Mouse (Mus musculus) urinary bladder, postnatal 25 days (tissue): ENCODE results near the gene Olfr1055.
"Not testable (repeated sequence)": the region's sequence is repeated elsewhere in the genome, so short reads cannot be mapped to it uniquely, and the experiment has no call there.

Source experiments
- DNase-seq: peaks from one replicate; pipeline ENCODE4 v3.0.0; 2022; ENCODE audit warnings: low spot score

The Olfr1055 gene

DNA sequence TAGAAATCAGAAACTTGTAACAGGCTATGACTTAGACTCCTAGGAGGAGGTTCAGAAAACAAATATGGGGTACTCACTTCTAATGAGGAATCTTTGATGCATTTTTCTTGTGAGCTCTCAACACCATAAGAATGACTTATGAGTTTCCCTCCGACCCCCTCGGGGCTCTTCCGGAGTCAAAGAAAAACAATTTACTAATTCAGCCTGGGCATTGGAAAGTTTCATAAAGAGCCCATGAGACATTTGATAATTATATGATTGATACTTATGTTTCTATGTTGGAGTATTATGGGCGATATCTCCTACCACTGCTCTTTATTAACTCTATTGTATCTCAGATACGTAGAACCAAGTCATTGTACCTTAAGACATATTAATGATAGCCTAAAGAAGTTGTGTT is at the start of gene Olfr1055:
TSS of gene Olfr1055 (minus strand) at position 101 of the 400 bp plus-strand sequence.
- DNase-seq: no peak

DNA sequence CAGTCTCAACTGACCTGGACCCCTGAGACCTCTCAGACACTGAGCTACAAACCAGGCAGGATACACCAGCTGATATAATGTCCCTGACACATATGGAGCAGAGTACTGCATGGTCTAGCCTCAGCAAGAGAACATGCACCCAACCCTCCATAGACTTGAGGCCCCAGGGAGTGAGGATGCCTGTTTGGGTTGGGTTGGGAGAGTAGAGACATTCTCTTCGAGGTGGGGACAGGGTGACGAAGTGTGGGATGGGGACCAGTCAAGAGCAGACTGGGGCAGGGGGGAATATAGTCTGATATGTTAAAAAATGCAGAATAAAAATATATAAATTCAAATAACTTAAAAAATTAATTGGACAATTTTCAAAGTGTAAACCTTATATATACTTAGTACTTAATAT is 45.0 kb upstream of the Olfr1055 start:
- DNase-seq: no peak

DNA sequence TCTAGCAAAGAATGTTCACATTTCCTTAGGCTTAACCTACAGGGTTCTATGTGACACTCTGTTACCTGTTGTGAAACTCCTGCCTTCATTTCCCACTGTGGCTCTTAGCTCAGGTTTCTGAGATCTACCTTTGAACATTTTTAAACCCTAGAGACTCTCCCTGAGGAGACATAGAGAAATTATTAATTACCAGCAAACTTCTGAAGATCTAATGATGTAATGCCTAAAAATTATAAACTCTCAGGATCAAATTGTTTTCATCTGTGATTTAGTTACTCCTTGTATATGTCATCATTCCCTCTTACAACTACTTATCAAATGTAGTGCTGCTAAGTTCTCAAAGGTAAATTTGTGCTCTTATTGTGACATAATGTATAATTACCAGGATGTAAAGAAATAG is 38.4 kb upstream of the Olfr1055 start, which contains the start of gene Olfr1058:
TSS of gene Olfr1058 (minus strand) at position 101 of the 400 bp plus-strand sequence.
- not testable (repeated sequence) for DNase-seq

DNA sequence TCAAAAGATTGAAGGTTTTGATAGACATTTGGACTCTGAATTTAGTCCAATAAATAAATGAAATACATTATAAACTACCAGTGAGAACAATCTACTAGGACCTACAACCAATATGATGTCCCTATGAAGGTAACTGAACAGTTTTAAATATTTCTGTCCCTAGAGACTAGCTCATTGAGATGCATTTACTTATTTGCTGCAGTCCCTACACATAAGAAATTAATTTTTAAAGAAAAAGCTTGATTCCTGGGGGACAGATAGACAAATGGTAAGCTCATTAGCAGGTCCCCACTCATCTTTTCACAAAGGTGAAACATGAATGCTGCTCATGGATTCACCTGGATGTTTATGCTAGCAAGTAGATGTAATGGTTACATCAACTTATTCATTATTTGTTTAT is 28.2 kb upstream of the Olfr1055 start, which contains the start of gene Olfr1057:
TSS of gene Olfr1057 (minus strand) at position 101 of the 400 bp plus-strand sequence.
- DNase-seq: no peak

DNA sequence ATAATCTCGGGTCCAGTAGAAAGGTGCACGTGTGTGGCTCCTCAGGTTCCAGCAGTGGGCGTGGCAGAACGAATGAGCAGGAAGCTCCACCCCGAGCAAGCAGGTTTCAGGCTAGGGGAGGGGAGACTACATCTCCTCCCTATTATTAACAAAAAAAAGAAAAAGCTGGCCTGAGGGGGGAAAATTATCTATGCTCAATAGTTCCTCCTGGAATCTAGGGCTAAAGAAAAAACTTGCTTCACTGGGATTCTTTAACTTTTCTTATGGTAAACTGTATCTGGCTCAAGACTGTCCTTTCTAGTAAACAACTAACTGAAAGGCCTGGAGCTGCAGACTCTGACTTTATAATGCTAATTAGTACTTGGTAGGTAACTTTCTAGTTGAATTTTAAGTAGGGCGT is 16.3 kb upstream of the Olfr1055 start:
- not testable (repeated sequence) for DNase-seq

DNA sequence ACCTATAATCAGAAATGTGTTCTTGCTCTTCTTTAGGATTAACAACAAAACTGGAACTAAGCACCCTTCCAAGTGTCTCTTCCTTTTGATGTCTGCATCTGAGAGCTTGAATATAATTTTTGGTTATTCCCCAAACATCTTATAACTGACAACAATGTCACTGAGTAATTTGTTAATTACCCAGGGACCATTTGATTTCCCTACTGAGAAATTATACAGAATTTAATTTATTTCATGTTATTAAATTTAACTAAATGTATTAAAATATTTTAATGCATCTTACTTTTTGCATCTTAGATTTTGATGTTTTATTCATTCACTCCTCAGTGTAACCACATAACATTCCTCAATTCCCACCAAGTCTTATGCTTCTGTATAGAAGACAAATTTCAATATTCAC is 12.3 kb upstream of the Olfr1055 start, which contains the start of gene Olfr1056:
TSS of gene Olfr1056 (minus strand) at position 101 of the 400 bp plus-strand sequence.
- DNase-seq: no peak

DNA sequence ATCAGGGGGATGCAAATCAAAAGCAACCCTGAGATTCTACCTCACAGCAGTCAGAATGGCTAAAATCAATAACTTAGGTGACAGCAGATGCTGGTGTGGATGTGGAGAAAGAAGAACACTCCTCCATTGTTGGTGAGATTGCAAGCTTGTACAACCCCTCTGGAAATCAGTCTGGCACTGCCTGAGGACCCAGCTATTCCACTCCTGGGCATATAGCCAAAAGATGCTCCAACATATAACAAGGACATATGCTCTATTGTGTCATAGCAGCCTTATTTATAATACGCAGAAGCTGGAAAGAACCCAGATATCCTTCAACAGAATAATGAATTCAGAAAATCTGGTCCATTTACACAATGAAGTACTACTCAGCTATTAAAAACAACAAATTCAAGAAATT is 1.7 kb upstream of the Olfr1055 start:
- DNase-seq: not testable (repeated sequence)

DNA sequence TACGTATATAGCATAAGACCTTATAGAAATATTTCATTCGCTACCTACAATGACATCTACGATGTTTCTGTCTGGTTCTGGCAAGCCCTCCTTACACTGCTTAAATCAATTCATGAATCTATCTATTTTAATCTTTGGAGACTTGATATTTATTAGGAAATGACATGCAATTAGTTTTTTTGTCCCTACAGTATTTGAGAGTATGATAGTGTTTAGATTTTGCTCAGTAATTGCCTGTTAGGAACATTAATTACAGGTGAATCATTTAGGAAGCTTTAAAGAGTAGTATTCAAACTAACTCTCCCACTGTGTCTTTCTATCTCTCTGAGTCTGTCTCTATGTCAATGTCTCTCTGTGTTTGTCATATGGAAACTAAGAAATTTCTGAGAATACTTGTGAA is 14.8 kb downstream of the Olfr1055 start, which contains the start of gene Olfr1054:
TSS of gene Olfr1054 (minus strand) at position 101 of the 400 bp plus-strand sequence.
- DNase-seq: no peak

DNA sequence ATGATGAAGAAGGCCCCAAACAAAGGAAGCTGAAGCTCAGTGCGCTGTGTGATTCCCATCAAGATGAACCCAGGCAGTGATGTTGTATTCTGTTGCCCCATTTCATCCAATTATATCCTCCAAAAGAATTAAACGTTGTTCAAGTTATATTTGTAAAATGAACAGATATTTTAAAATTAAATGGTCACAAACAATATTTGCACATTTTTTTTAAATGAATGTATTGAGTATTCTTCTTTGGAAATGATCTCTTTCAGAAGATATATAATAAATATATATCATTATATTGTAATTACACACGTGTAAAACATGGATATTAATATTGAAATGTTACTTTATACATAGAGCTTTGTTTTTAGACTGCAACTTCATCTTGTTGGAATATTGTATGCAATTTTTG is 34.9 kb downstream of the Olfr1055 start, which contains the start of gene Olfr1053:
TSS of gene Olfr1053 (minus strand) at position 101 of the 400 bp plus-strand sequence.
- no peak for DNase-seq
